Mouse (Mus musculus): ENCODE results near the gene Ano6.
A peak's percentile ranks its signal among the peaks of the same experiment; 100 is the strongest.

Ano6 gene

GRCm38 (mm10) chr15:95790529-95791071, at the start of gene Ano6:
Gene Ano6 (plus strand): TSS chr15:95790843.
- peak; percentile 88 for DNase-seq (ENCODE audit: low spot score)

DNA sequence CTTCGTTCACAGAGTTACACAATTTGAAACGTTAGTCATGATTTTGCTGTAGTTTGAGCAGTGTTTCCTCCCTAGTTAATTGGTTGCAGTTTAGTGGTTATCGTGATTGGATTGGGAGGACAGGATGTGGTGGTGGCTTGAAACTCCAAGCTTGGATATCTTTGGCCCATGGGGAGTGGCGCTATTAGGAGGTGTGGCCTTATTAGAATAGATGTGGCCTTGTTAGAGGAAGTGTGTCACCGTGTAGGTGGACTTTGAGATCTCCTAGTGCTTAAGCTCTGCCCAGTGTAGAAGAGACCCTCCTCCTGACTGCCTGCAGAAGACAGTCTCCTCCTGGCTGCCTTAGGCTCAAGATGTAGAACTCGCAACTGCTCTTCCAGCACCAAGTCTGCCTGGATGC, 47.7 kb upstream of the Ano6 start:
- no peak for DNase-seq (ENCODE audit: low spot score)

GRCm38 (mm10) chr15:95743856-95744255, 46.8 kb upstream of the Ano6 start:
- DNase-seq (ENCODE audit: low spot score): no peak

DNA sequence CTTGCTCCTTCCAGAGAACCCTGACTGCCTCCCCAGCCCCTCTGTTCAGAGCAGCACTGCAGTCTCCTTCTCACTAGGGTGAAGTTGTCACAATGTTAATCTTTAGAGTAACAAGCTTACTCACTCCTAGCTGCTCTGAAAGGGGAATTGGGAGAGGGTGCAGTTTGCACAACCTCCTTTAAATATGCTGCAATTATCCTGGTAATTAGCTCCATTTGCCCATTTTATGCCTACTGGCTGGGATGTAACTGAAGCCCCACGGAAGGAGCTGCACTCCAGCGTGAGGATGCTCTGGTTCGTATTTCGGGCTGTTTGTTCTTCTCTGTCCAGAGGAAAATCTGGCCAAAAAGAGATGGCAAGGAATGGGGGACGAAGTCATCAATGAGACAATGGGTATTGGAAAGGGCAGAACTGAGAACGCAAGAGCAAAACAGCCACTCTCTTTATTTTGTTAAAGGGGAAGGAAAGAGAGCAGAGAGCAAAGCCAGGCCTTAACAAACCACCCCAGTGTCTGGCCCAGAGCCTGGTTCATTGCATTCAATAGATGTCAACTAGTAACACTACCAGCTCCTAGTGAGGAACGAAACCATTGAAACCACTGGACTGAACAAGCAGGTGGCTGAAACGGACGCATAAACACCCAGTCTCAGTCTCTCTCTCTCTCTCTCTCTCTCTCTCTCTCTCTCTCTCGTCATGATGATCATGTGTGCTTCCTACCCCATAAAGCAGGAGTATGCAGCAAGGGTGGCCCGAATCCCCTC, 45.1 kb upstream of the Ano6 start:
- DNase-seq (ENCODE audit: low spot score): no peak

DNA sequence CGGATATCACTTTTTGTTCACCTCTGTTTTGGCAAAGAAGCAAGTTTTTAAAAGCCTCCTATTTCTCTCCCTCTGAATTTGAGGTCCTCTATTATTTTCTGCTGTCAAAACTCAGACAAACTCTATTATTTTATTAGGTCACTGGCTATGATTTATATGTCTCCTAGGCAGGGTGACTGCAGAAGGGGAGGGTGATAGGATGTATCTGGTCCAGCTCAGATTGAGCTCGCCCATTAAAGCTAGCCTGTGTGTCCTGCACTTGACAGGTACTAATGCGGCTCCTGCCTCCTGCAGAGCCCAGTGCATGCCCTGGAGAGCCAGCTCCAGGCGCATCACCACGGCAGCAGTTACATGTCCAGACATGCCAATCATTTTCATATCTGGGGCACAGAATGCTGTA, 44.1 kb upstream of the Ano6 start:
- DNase-seq (ENCODE audit: low spot score): no peak

DNA sequence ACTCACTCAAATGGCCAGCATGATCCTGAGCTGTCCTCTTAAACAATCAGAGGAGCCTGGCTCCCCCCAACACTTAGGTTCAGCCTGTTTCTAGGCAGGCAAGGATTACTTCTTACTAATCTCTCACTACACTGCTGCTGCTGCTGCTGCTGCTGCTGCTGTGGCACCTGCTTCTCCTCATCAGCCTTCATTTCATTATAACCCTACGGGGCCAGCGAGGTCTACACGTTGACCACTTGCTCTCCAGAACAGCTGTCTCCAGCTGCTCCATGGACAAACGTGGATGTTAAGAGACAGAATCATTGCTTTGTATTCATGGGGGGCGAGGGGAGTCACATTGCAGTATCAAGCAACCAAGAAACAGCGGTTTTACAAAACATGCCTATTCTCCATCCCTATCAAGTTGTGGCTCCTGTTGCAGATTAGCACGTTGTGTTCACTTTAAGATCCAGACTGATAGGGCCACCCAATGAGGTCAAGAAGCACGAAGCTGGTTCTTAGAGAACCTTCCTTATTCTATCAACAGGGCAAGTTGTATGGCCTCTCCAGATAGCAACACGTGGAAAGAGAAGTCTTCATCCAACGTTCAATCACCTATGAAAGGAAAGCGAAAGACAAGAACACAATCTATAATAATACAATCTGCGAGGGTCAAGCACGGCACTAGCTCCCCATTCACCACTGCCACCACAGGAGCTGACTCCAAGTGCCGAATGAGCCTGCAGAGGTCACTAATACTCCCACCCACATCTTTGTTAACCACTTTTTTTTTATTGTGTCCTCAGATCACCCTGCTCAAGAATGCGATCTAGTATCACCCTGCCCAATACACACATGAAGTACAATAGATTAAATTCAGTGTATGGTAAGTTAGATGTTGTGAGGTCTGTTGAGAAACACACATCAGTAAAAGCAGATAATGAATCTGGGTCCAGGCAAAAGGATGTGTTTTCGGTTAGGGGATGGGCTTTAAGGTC, 43.4 kb upstream of the Ano6 start:
- DNase-seq (ENCODE audit: low spot score): no peak

DNA sequence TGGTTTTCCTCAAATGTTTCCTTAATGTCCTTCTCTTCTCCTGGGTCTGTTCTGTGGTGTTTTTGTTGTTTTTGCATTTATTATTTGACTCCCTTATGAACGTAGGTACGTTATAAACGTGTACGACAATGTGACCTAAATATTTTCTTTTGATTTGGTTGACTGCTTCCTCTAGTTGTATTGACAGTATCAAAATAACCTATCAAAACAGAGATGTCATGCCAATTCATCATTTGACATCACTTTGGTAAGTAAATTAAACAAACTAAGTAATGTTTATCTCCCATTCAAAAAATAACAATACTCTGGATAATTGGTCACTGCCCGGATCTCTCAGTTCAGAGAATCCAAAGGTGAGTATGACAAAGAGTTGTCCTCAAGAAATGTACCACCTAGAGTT, 41.4 kb upstream of the Ano6 start:
- DNase-seq (ENCODE audit: low spot score): no peak

GRCm38 (mm10) chr15:95750038-95750437, 40.6 kb upstream of the Ano6 start:
- DNase-seq (ENCODE audit: low spot score): no peak

- no peak for DNase-seq (ENCODE audit: low spot score)
Measured at GRCm38 (mm10) chr15:95751832-95752676, 38.6 kb upstream of the Ano6 start.

- DNase-seq (ENCODE audit: low spot score): no peak
Measured at GRCm38 (mm10) chr15:95752677-95753019, 38.0 kb upstream of the Ano6 start.

DNA sequence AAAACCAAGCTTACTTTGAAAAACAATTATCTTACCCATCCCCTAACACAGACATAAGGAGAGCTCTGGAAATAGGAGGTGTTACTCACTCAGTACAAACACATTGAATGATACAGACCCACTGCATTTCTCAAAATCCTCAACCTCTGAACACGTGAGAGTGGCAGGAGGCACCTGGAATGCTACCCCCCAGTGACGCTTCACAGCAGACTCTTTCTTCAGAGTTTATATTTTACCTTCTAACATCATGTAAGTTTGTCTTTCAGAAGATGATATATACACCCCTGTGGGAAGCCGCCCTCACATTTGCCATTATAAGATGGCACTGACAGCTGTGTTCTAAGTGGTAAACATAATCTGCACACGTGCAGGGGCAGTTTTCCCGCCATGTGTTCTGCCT, 37.6 kb upstream of the Ano6 start:
- DNase-seq (ENCODE audit: low spot score): no peak

DNA sequence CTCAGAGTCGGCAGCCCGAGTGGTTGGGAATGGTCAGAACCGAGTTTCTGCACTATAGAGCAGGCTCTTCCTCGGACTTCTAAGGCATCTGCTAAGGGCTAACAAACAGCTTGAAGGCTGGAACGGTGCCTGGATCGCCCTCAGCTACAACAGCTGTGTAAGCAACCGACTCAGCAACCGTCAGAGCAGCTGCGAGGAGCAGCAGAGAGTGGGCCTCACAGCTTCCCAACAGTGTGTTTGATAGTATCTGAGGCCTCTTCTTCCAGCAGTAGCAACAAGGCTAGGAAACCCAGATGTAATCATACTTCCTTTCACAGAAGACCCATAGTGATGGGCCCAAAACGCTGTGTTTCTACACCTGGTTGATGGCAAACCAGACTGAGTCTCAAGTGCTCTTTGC, 33.5 kb upstream of the Ano6 start:
- peak; percentile 62 for DNase-seq (ENCODE audit: low spot score)

GRCm38 (mm10) chr15:95758069-95758468, 32.6 kb upstream of the Ano6 start:
- no peak for DNase-seq (ENCODE audit: low spot score)

GRCm38 (mm10) chr15:95758696-95759434, 31.8 kb upstream of the Ano6 start:
- DNase-seq (ENCODE audit: low spot score): no peak

DNA sequence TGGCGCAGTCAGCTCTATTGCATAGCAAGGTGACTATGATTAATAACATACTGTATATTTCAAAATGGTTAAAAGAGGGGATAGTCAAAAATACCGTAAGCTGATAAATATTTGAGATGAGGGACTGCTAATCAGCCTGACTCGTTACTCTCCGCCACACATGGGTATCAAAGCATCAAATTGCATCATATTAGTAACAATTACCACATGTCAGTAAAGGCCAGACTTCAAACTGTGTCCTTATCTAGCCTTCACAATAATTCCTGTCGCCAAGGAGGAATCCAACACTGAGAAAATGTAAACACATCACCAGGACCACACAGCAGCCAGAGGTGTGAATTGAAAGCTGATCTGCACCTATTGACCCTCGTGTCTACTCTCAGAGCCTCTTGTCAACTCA, 30.8 kb upstream of the Ano6 start:
- DNase-seq (ENCODE audit: low spot score): no peak

- DNase-seq (ENCODE audit: low spot score): no peak
Measured at GRCm38 (mm10) chr15:95761420-95761819, 29.2 kb upstream of the Ano6 start.

DNA sequence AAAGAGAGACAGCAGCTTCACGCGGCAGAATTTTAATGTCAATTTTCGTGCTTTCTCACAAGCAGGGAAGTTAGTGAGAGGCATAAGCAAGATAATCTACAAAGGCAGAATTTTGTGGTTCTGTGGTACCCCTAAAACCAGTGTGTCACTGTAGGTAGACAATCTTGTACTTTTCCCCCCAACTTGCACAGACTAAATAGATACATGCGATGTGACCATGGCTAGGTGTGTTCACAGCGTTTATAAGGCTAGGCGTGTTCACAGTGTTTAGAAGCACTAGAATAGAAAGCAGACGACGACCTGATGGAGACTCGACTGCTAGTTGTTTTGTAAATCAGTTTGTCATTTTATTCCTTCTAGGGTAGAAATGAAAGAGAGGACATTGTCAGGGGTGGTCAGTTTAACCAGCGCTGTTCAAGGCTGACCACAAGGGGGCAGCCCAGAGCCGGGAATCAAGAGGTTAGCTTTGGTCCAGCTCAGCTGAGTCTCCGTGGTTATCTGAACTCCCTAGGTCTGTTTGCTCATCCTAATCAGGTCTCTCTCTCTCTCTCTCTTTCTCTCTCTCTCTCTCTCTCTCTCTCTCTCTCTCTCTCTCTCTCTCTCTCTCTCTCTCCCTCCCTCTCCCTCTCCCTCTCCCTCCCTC, 27.9 kb upstream of the Ano6 start:
- DNase-seq (ENCODE audit: low spot score): peak; percentile 49

DNA sequence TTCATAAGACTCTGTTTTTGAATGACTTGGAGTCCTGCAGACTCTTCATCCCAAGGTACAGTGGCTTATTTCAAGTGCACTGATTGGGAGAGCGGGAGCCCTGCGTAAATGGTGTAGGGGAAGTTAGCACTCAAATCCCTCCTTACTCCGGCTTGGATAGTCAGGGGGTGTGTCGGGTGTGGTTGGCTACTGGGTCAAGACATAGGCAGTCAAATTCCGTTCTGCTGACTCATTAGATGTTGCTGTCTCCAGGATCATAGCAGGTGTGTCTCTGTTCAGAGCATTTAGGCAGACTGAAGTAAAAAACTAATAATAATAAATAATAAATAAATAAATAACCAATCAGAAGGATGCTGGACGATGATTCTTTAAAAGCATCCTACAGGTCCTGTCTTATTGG, 27.2 kb upstream of the Ano6 start:
- DNase-seq (ENCODE audit: low spot score): no peak

GRCm38 (mm10) chr15:95765271-95765670, 25.4 kb upstream of the Ano6 start:
- no peak for DNase-seq (ENCODE audit: low spot score)

GRCm38 (mm10) chr15:95765936-95766335, 24.7 kb upstream of the Ano6 start:
- DNase-seq (ENCODE audit: low spot score): no peak

GRCm38 (mm10) chr15:95767825-95768224, 22.8 kb upstream of the Ano6 start:
- no peak for DNase-seq (ENCODE audit: low spot score)
